Mouse (Mus musculus): ENCODE results near the gene Riox2. TPM values are rescaled to one million over a fixed set of nuclear protein-coding genes. Genes with fewer than 3 reads are reported as not detected.

Gene Riox2
- polyA plus RNA-seq, 1 experiment from 2014 or later: 34.2 TPM

DNA sequence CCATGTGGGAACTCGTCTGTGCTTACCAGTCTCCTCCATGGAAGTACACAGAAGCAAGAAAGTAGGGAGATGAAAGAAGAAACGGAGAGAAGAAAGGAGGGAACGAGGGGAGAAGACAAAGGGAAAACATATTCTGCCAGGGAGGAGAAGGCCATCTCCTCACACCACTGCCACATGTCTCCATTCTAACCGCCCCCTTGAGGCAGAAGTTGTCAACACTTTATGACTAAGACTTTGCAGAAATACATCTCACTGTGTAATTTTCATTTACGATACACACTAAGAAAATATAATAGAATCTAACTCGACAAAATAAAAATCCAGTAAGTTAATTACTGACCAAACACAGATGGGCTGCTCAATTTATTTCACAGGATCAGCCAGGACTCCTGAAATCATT lies 55.4 kb downstream of the Riox2 start:
- Histone ChIP-seq H3K36me3 (replicated peaks; ENCODE audit: control insufficient read depth, insufficient read depth, low read depth, low read length) (peaks cover 2% of the 10 kb centered on the region; the same call in 1 of the 2 replicates), H3K4me1 (ENCODE audit: control insufficient read depth, insufficient read depth, low read length) (no peaks in the 10 kb centered on the region), H3K4me3 (ENCODE audit: low read depth, low read length) (no peak overlapping the region), H3K9me3 (replicated peaks; ENCODE audit: control insufficient read depth, low read length) (no peaks in the 10 kb centered on the region), H3K9ac (replicated peaks; ENCODE audit: low read length) (no peak overlapping the region), H3K27me3 (ENCODE audit: control insufficient read depth, insufficient read depth, low read length) (no peaks in the 10 kb centered on the region), H3K4me2 (ENCODE audit: low read depth, low read length) (no peak overlapping the region), H3K27ac (replicated peaks; ENCODE audit: low read depth, low read length) (no peak overlapping the region)
- DNase-seq (ENCODE audit: low spot score): no peak
- 79% methylated on average over 6 of the region's 6 CpGs for WGBS
- ATAC-seq (replicated peaks; ENCODE audit: insufficient number of reproducible peaks, low FRiP score, low TSS enrichment, low read depth): no peak

DNA sequence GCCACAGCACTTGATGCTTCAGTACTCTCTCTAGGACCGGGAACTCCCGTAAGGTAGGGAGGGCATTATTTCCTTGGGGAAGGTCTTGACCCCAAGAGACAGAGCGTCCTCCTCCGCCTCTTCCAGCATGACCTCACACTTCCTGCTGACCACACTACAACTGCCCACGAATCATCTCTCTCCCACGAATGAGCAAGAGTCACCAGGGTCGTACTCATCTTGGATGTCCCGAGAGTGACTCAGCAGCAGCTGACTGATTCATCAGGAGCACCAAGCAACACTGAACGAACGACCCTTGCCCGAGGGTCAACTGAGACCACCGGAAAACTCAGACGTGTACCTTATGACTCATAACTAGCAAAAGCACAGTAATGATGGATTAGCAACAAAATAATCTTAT lies 58.0 kb downstream of the Riox2 start:
- H3K4me1 ChIP-seq (ENCODE audit: control insufficient read depth, insufficient read depth, low read length): no peaks in the 10 kb centered on the region
- no peak overlapping the region for H3K9ac ChIP-seq (replicated peaks; ENCODE audit: low read length)
- no peaks in the 10 kb centered on the region for H3K9me3 ChIP-seq (replicated peaks; ENCODE audit: control insufficient read depth, low read length)
- H3K36me3 ChIP-seq (replicated peaks; ENCODE audit: control insufficient read depth, insufficient read depth, low read depth, low read length): peaks cover 2% of the 10 kb centered on the region; the same call in 1 of the 2 replicates
- 82% methylated on average over 13 of the region's 13 CpGs for WGBS
- no peak overlapping the region for H3K4me2 ChIP-seq (ENCODE audit: low read depth, low read length)
- H3K4me3 ChIP-seq (ENCODE audit: low read depth, low read length): no peak overlapping the region
- no peak for ATAC-seq (replicated peaks; ENCODE audit: insufficient number of reproducible peaks, low FRiP score, low TSS enrichment, low read depth)
- DNase-seq (ENCODE audit: low spot score): no peak
- no peaks in the 10 kb centered on the region for H3K27me3 ChIP-seq (ENCODE audit: control insufficient read depth, insufficient read depth, low read length)
- no peak overlapping the region for H3K27ac ChIP-seq (replicated peaks; ENCODE audit: low read depth, low read length)

DNA sequence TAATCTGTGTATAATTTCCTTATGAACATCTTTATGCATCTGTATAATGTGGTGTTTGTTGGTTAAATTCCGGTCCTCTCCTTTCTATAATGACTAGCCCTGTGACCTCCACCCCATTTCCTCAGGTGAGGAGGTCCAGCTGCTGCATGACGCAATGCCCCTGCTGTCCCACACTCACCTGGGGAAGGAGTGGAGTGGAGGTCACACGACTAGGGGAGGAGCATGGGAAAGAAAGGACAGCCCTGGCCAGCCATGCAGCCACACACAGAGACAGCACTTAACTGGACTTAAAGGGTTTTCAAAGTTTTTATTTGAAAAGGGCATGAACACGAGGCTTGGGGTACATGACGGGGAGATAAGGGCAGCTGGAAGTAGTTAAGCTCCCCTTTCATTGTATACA lies 59.7 kb downstream of the Riox2 start:
- Histone ChIP-seq H3K36me3 (replicated peaks; ENCODE audit: control insufficient read depth, insufficient read depth, low read depth, low read length) (peaks cover 2% of the 10 kb centered on the region; the same call in 1 of the 2 replicates), H3K27ac (replicated peaks; ENCODE audit: low read depth, low read length) (no peak overlapping the region), H3K9me3 (replicated peaks; ENCODE audit: control insufficient read depth, low read length) (no peaks in the 10 kb centered on the region), H3K4me3 (ENCODE audit: low read depth, low read length) (no peak overlapping the region), H3K9ac (replicated peaks; ENCODE audit: low read length) (no peak overlapping the region), H3K4me1 (ENCODE audit: control insufficient read depth, insufficient read depth, low read length) (no peaks in the 10 kb centered on the region), H3K27me3 (ENCODE audit: control insufficient read depth, insufficient read depth, low read length) (no peaks in the 10 kb centered on the region), H3K4me2 (ENCODE audit: low read depth, low read length) (no peak overlapping the region)
- DNase-seq (ENCODE audit: low spot score): no peak
- WGBS: 68% methylated on average over 5 of the region's 5 CpGs
- no peak for ATAC-seq (replicated peaks; ENCODE audit: insufficient number of reproducible peaks, low FRiP score, low TSS enrichment, low read depth)

DNA sequence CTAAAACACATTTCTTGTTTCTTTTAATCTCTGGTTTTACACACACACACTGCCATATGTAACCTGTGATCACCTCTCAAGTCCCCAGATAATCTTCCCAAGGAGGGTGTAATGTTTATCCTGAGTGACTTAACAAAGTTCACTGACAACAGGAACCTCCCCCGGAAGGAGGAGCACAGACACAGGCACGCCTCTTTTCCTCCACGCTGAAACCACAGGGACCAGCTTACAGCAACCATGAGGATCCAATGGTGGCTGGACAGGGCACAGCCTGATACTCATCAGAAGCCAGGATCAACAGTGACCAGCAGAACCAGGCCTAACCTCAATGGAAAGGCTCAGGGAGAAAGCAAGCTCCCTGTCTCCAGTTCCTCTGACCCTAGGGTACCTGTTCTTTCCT lies 61.0 kb downstream of the Riox2 start:
- Histone ChIP-seq H3K36me3 (replicated peaks; ENCODE audit: control insufficient read depth, insufficient read depth, low read depth, low read length) (peaks cover 2% of the 10 kb centered on the region; the same call in 1 of the 2 replicates), H3K4me1 (ENCODE audit: control insufficient read depth, insufficient read depth, low read length) (no peaks in the 10 kb centered on the region), H3K4me3 (ENCODE audit: low read depth, low read length) (no peak overlapping the region), H3K27ac (replicated peaks; ENCODE audit: low read depth, low read length) (no peak overlapping the region), H3K27me3 (ENCODE audit: control insufficient read depth, insufficient read depth, low read length) (no peaks in the 10 kb centered on the region), H3K4me2 (ENCODE audit: low read depth, low read length) (no peak overlapping the region), H3K9ac (replicated peaks; ENCODE audit: low read length) (no peak overlapping the region), H3K9me3 (replicated peaks; ENCODE audit: control insufficient read depth, low read length) (no peaks in the 10 kb centered on the region)
- ATAC-seq (replicated peaks; ENCODE audit: insufficient number of reproducible peaks, low FRiP score, low TSS enrichment, low read depth) (no peak), DNase-seq (ENCODE audit: low spot score) (no peak)
- 39% methylated on average over 3 of the region's 3 CpGs for WGBS

DNA sequence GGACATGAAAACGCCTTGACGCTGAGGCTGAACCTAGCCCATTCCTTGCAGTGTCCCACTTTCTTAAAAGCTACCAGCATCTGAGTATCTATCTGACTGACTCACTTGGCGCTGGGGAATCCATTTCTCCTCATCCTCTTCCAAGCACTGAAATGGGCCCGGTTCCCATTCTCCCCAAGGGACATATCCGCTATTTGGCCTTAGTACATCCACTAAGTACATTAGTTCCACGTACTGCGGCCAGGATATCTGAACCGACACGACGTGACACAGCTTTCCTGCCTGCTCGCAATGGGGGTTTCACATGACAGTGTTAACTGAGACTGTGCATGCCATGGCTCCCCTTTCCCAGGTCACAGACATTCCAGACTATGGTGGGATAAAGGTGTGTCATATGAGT lies 62.8 kb downstream of the Riox2 start:
- Histone ChIP-seq H3K27ac (replicated peaks; ENCODE audit: low read depth, low read length) (no peak overlapping the region), H3K9ac (replicated peaks; ENCODE audit: low read length) (no peak overlapping the region), H3K9me3 (replicated peaks; ENCODE audit: control insufficient read depth, low read length) (no peaks in the 10 kb centered on the region), H3K4me2 (ENCODE audit: low read depth, low read length) (no peak overlapping the region), H3K27me3 (ENCODE audit: control insufficient read depth, insufficient read depth, low read length) (no peaks in the 10 kb centered on the region), H3K4me3 (ENCODE audit: low read depth, low read length) (no peak overlapping the region), H3K4me1 (ENCODE audit: control insufficient read depth, insufficient read depth, low read length) (no peaks in the 10 kb centered on the region), H3K36me3 (replicated peaks; ENCODE audit: control insufficient read depth, insufficient read depth, low read depth, low read length) (peaks cover 2% of the 10 kb centered on the region; the same call in 1 of the 2 replicates)
- DNase-seq (ENCODE audit: low spot score): no peak
- no peak for ATAC-seq (replicated peaks; ENCODE audit: insufficient number of reproducible peaks, low FRiP score, low TSS enrichment, low read depth)
- WGBS: 85% methylated on average over 11 of the region's 11 CpGs

DNA sequence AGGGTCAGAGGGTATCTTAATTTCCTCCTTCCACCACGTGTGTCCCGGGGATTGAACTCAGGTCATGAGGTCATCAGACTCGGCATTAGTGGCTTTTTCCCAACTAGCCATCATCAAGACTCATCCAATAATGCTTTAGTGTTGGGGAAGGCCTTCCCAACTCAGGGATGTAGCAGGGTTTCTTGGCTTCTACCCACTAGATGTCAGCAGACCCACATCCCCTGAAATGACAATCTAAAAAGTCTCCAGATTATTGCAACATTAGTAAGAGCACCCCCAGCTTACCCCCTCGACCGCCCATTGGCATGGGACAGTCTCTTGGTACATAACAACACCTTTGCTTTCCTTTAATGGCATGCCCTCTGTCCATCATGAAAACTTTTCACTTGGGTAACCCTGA lies 64.1 kb downstream of the Riox2 start:
- no peak for ATAC-seq (replicated peaks; ENCODE audit: insufficient number of reproducible peaks, low FRiP score, low TSS enrichment, low read depth)

DNA sequence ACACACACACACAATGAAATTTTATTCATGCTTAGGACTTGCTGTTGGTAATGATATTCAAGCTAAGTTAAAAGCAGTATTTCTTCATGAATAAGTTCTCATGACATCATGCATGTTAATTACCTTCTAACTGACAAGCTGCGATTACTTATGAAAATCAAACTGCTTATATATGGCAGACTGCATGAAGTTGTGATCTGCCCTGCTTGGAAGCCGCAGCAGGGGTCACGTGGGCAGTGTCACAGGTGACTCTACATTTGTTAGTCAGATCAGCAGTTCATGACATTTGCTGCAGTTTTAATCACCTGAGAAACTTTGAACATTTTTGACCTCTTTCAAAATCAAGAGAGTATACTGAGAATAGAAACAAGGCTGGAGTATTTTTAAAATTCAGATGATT lies 69.4 kb downstream of the Riox2 start:
- Histone ChIP-seq H3K9ac (replicated peaks; ENCODE audit: low read length) (no peak overlapping the region), H3K27ac (replicated peaks; ENCODE audit: low read depth, low read length) (no peak overlapping the region), H3K27me3 (ENCODE audit: control insufficient read depth, insufficient read depth, low read length) (no peaks in the 10 kb centered on the region), H3K36me3 (replicated peaks; ENCODE audit: control insufficient read depth, insufficient read depth, low read depth, low read length) (no peaks in the 10 kb centered on the region), H3K4me2 (ENCODE audit: low read depth, low read length) (no peak overlapping the region), H3K4me3 (ENCODE audit: low read depth, low read length) (no peak overlapping the region), H3K4me1 (ENCODE audit: control insufficient read depth, insufficient read depth, low read length) (no peaks in the 10 kb centered on the region), H3K9me3 (replicated peaks; ENCODE audit: control insufficient read depth, low read length) (no peaks in the 10 kb centered on the region)
- DNase-seq (ENCODE audit: low spot score) (no peak), ATAC-seq (replicated peaks; ENCODE audit: insufficient number of reproducible peaks, low FRiP score, low TSS enrichment, low read depth) (no peak)
- WGBS: 78% methylated on average over 3 of the region's 3 CpGs

More for the DNA sequence above, 64.1 kb downstream of the Riox2 start:
- Histone ChIP-seq H3K4me3 (ENCODE audit: low read depth, low read length) (no peak overlapping the region), H3K27ac (replicated peaks; ENCODE audit: low read depth, low read length) (no peak overlapping the region), H3K36me3 (replicated peaks; ENCODE audit: control insufficient read depth, insufficient read depth, low read depth, low read length) (no peaks in the 10 kb centered on the region), H3K9ac (replicated peaks; ENCODE audit: low read length) (no peak overlapping the region), H3K9me3 (replicated peaks; ENCODE audit: control insufficient read depth, low read length) (no peaks in the 10 kb centered on the region), H3K4me1 (ENCODE audit: control insufficient read depth, insufficient read depth, low read length) (no peaks in the 10 kb centered on the region), H3K4me2 (ENCODE audit: low read depth, low read length) (no peak overlapping the region), H3K27me3 (ENCODE audit: control insufficient read depth, insufficient read depth, low read length) (no peaks in the 10 kb centered on the region)
- DNase-seq (ENCODE audit: low spot score): no peak
- WGBS: 75% methylated on average over 5 of the region's 5 CpGs

DNA sequence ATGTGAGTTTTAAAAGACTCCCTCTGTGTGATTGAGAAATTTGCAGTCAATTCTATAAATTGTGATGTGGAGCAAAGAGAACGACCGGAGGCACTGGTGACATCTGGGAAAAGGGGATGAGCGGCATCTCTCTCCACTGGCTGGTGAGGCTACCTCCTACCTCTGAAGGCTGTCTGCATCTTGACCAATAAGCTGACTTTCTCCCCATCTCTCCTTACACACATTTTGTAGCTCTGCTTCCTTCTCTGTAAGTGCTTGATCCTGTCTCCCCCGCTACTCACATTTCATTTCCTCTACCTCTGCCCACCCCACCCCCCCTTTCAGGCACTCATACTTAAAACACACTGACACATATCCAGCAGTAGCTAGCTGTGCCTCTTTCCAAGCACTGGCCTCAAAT lies 69.8 kb downstream of the Riox2 start:
- Histone ChIP-seq H3K36me3 (replicated peaks; ENCODE audit: control insufficient read depth, insufficient read depth, low read depth, low read length) (no peaks in the 10 kb centered on the region), H3K27me3 (ENCODE audit: control insufficient read depth, insufficient read depth, low read length) (no peaks in the 10 kb centered on the region), H3K9me3 (replicated peaks; ENCODE audit: control insufficient read depth, low read length) (no peaks in the 10 kb centered on the region), H3K4me3 (ENCODE audit: low read depth, low read length) (no peak overlapping the region), H3K4me1 (ENCODE audit: control insufficient read depth, insufficient read depth, low read length) (no peaks in the 10 kb centered on the region), H3K9ac (replicated peaks; ENCODE audit: low read length) (no peak overlapping the region), H3K27ac (replicated peaks; ENCODE audit: low read depth, low read length) (no peak overlapping the region), H3K4me2 (ENCODE audit: low read depth, low read length) (no peak overlapping the region)
- DNase-seq (ENCODE audit: low spot score): no peak
- ATAC-seq (replicated peaks; ENCODE audit: insufficient number of reproducible peaks, low FRiP score, low TSS enrichment, low read depth): peak; percentile 52; the same call in 1 of the 2 replicates
- WGBS: 54% methylated on average over 4 of the region's 4 CpGs
